Comparison of ENCODE assay signal across 8 mouse cellular contexts in the genomic region with DNA sequence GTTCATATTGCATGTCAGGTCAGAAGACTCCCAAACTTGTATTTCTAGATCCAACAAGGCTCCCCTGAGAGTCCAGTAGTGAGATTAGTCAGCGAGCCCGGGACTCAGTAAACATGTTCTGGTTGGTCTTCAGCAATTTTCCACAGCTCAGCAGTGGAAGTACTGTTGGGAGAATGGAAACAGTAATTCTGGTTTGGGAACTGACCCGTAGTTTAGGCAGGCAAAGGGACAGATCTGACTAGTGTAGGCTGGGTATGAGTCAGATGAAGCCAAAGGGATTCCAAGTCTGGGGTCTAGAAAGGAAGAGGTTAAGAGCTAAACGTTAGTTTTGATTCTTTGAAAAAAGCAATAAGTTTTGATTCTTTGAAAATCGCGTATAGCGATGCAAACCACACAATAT. TPM values are rescaled to one million over a fixed set of nuclear protein-coding genes. Genes with fewer than 3 reads are reported as not detected.
A peak's percentile ranks its signal among the peaks of the same experiment; 100 is the strongest.
DNase-seq lines count a peak whose midpoint lies in the region; ATAC-seq and TF ChIP-seq lines count a peak whose summit lies in the region.

No protein-coding gene starts in this region.

- H3K4me3 ChIP-seq in C2C12 (ENCODE audit: insufficient read depth, poor library complexity, severe bottlenecking): peak overlapping the region; percentile 76
- peak overlapping the region; percentile 93 for H3K4me3 ChIP-seq in forebrain, embryonic 13.5 days
- H3K4me3 ChIP-seq in limb, embryonic 13.5 days: peak overlapping the region; percentile 89

- no peaks in the 10 kb centered on the region for H3K9me3 ChIP-seq in forebrain, embryonic 13.5 days (replicated peaks)
- no peaks in the 10 kb centered on the region for H3K9me3 ChIP-seq in limb, embryonic 13.5 days

- peak overlapping the region; percentile 46 for H3ac ChIP-seq in C2C12 (ENCODE audit: control insufficient read depth, insufficient read length, low read depth)

- H3K36me3 ChIP-seq in C2C12 (ENCODE audit: control insufficient read depth, insufficient read depth): no peaks in the 10 kb centered on the region
- H3K36me3 ChIP-seq in forebrain, embryonic 13.5 days (ENCODE audit: poor library complexity, severe bottlenecking): peaks cover 9% of the 10 kb centered on the region
- H3K36me3 ChIP-seq in limb, embryonic 13.5 days: peaks cover 14% of the 10 kb centered on the region

- no peak for ATAC-seq in CD4-positive, CD25-positive, alpha-beta regulatory T cell, adult 4 months
- ATAC-seq in forebrain, embryonic 13.5 days: no peak
- ATAC-seq in limb, embryonic 13.5 days (ENCODE audit: low FRiP score, low read depth): no peak
- no peak for ATAC-seq in monocyte, adult 5-6 weeks (replicated peaks; ENCODE audit: insufficient number of reproducible peaks, low FRiP score, low TSS enrichment, poor library complexity, severe bottlenecking)

- peaks cover 17% of the 10 kb centered on the region for H3K4me1 ChIP-seq in forebrain, embryonic 13.5 days
- peaks cover 20% of the 10 kb centered on the region for H3K4me1 ChIP-seq in limb, embryonic 13.5 days

- WGBS in forebrain, embryonic 13.5 days: 18% methylated on average over 7 of the region's 7 CpGs
- WGBS in limb, embryonic 13.5 days: 14% methylated on average over 7 of the region's 7 CpGs

- TF ChIP-seq CTCF in C2C12 (IDR thresholded peaks at IDR 0.05; ENCODE audit: control insufficient read depth, insufficient read depth, insufficient read length): no peak

- H3K79me2 ChIP-seq in C2C12 (ENCODE audit: control insufficient read depth, insufficient read depth): peaks cover 13% of the 10 kb centered on the region

- peak overlapping the region; percentile 84; the same call in 1 of the 2 replicates for H3K27ac ChIP-seq in forebrain, embryonic 13.5 days
- peak overlapping the region; percentile 88 for H3K27ac ChIP-seq in limb, embryonic 13.5 days

- peak overlapping the region; percentile 96 for H3K9ac ChIP-seq in forebrain, embryonic 13.5 days
- H3K9ac ChIP-seq in limb, embryonic 13.5 days: peak overlapping the region; percentile 93

- H3K27me3 ChIP-seq in C2C12 (ENCODE audit: control insufficient read depth, insufficient read depth, insufficient read length): no peaks in the 10 kb centered on the region
- H3K27me3 ChIP-seq in forebrain, embryonic 13.5 days: peaks cover 6% of the 10 kb centered on the region
- H3K27me3 ChIP-seq in limb, embryonic 13.5 days: no peaks in the 10 kb centered on the region

- H3K4me2 ChIP-seq in forebrain, embryonic 13.5 days: peak overlapping the region; percentile 95
- H3K4me2 ChIP-seq in limb, embryonic 13.5 days (replicated peaks): peak overlapping the region; percentile 78

- H3K79me3 ChIP-seq in C2C12 (ENCODE audit: low read depth): no peaks in the 10 kb centered on the region

- peak; percentile 20 for DNase-seq in CD4-positive, CD25-positive, alpha-beta regulatory T cell, adult 2 months (ENCODE audit: low read depth, low spot score)
- DNase-seq in adrenal gland, adult 8-10 months: no peak
- no peak for DNase-seq in retina, embryonic 14.5 days (ENCODE audit: low spot score)

TF ChIP-seq in C2C12, 6 proteins besides CTCF, POLR2A, EP300 and RAD21:
- TF ChIP-seq FOSL1 (IDR thresholded peaks at IDR 0.05; ENCODE audit: insufficient read depth, low read length, poor library complexity, severe bottlenecking) (no peak), USF1 (IDR thresholded peaks at IDR 0.05; ENCODE audit: low read depth) (no peak), MYOG (IDR thresholded peaks at IDR 0.05; ENCODE audit: control insufficient read depth, extremely low read depth, insufficient read length) (no peak), MYOD1 (IDR thresholded peaks at IDR 0.05; ENCODE audit: control insufficient read depth, insufficient read length, low read depth) (no peak), CEBPB (IDR thresholded peaks at IDR 0.05; ENCODE audit: low read depth) (no peak), MAX (IDR thresholded peaks at IDR 0.05) (no peak)
TF ChIP-seq in C2C12: peak in this region for 0.

RNA-seq across cellular contexts. Expression of a gene that starts 0.6 kb away (rescaled TPM):
- 100 to 1,000 TPM; 132 to 144 TPM for polyA plus RNA-seq in CD4-positive, CD25-positive, alpha-beta regulatory T cell, adult 4 months (2017; shearing (Covaris generic))
- polyA plus RNA-seq in C2C12 (2012; fragmentation: generic; extraction: Trizol): 116 TPM
- polyA plus RNA-seq in forebrain, embryonic 13.5 days (2015; fragmentation: Nextera tagmentation; extraction: Ambion mirVana): 92.6 and 109 TPM in 2 replicates
- polyA plus RNA-seq in limb, embryonic 13.5 days (2015; fragmentation: Nextera tagmentation; extraction: Ambion mirVana): 104 and 109 TPM in 2 replicates
- total RNA-seq in monocyte, adult 5-6 weeks (2017): 42.7 to 62.9 TPM (median 53.8 TPM) in 3 replicates
- 100 to 1,000 TPM; 109 to 120 (median 113) TPM for total RNA-seq in adrenal gland, adult 8-10 months (2022)

RNA-seq across cellular contexts. Expression of a gene that starts 7.1 kb away (rescaled TPM):
- polyA plus RNA-seq in CD4-positive, CD25-positive, alpha-beta regulatory T cell, adult 4 months (2017; shearing (Covaris generic)): not detected
- 0.66 TPM for polyA plus RNA-seq in C2C12 (2012; fragmentation: generic; extraction: Trizol)
- 43.9 and 55.3 TPM in 2 replicates for polyA plus RNA-seq in forebrain, embryonic 13.5 days (2015; fragmentation: Nextera tagmentation; extraction: Ambion mirVana)
- 72.9 and 74.7 TPM in 2 replicates for polyA plus RNA-seq in limb, embryonic 13.5 days (2015; fragmentation: Nextera tagmentation; extraction: Ambion mirVana)
- total RNA-seq in monocyte, adult 5-6 weeks (2017): not detected in 3 replicates
- total RNA-seq in adrenal gland, adult 8-10 months (2022): 10 to 100 TPM; 26.3 to 56.5 (median 40.7) TPM

RNA-seq across cellular contexts. Expression of a gene that starts 7.4 kb away (rescaled TPM):
- 1 to 10 TPM in 1 of 2 experiments, under 1 TPM in 1; 0.91 to 1.4 TPM for polyA plus RNA-seq in CD4-positive, CD25-positive, alpha-beta regulatory T cell, adult 4 months (2017; shearing (Covaris generic))
- 0.49 TPM for polyA plus RNA-seq in C2C12 (2012; fragmentation: generic; extraction: Trizol)
- 4.4 and 4.5 TPM in 2 replicates for polyA plus RNA-seq in forebrain, embryonic 13.5 days (2015; fragmentation: Nextera tagmentation; extraction: Ambion mirVana)
- polyA plus RNA-seq in limb, embryonic 13.5 days (2015; fragmentation: Nextera tagmentation; extraction: Ambion mirVana): 8.5 and 10.2 TPM in 2 replicates
- 0.11 to 1.7 TPM (median 0.19 TPM) in 3 replicates for total RNA-seq in monocyte, adult 5-6 weeks (2017)
- total RNA-seq in adrenal gland, adult 8-10 months (2022): 1 to 10 TPM; 2.8 to 6.7 (median 4.9) TPM

RNA-seq across cellular contexts. Expression of a gene that starts 25.9 kb away (rescaled TPM):
- polyA plus RNA-seq in CD4-positive, CD25-positive, alpha-beta regulatory T cell, adult 4 months (2017; shearing (Covaris generic)): under 1 TPM in 1 of 2 experiments, not detected in 1; 0.97 TPM
- polyA plus RNA-seq in C2C12 (2012; fragmentation: generic; extraction: Trizol): 0.05 TPM
- polyA plus RNA-seq in forebrain, embryonic 13.5 days (2015; fragmentation: Nextera tagmentation; extraction: Ambion mirVana): 1.2 and 1.9 TPM in 2 replicates
- polyA plus RNA-seq in limb, embryonic 13.5 days (2015; fragmentation: Nextera tagmentation; extraction: Ambion mirVana): 1.7 and 1.9 TPM in 2 replicates
- total RNA-seq in monocyte, adult 5-6 weeks (2017): 1.8 to 3.2 TPM in 2 of 3 replicates, not detected in the other
- under 1 TPM; 0.40 to 0.62 (median 0.57) TPM for total RNA-seq in adrenal gland, adult 8-10 months (2022)

RNA-seq across cellular contexts. Expression of a gene that starts 26.0 kb away (rescaled TPM):
- polyA plus RNA-seq in CD4-positive, CD25-positive, alpha-beta regulatory T cell, adult 4 months (2017; shearing (Covaris generic)): 100 to 1,000 TPM; 132 to 135 TPM
- 85.2 TPM for polyA plus RNA-seq in C2C12 (2012; fragmentation: generic; extraction: Trizol)
- polyA plus RNA-seq in forebrain, embryonic 13.5 days (2015; fragmentation: Nextera tagmentation; extraction: Ambion mirVana): 190 and 203 TPM in 2 replicates
- polyA plus RNA-seq in limb, embryonic 13.5 days (2015; fragmentation: Nextera tagmentation; extraction: Ambion mirVana): 172 and 175 TPM in 2 replicates
- total RNA-seq in monocyte, adult 5-6 weeks (2017): 18.8 to 43.1 TPM (median 26.8 TPM) in 3 replicates
- 10 to 100 TPM; 67.9 to 76.1 (median 74.4) TPM for total RNA-seq in adrenal gland, adult 8-10 months (2022)

Comparison
In these comparisons a context has a peak if more than half of its experiments do, and no peak if none do; other contexts are left out.
1. RNA of a gene that starts 7.1 kb away (polyA plus RNA-seq): 72.9 to 74.7 TPM in limb, embryonic 13.5 days and 43.9 to 55.3 TPM in forebrain, embryonic 13.5 days; 0.66 TPM in C2C12 (single experiment) and not detected in CD4-positive, CD25-positive, alpha-beta regulatory T cell, adult 4 months; every median in the first group is over 10 times any median in the second.
2. Peak in every context shown above with its lines, with median percentiles within 50 percentile points of each other: H3K4me3 ChIP-seq.